Mouse (Mus musculus) heart, adult 10 weeks (tissue): Measurements from ENCODE around the gene Tcam1. TPM values are rescaled to one million over a fixed set of nuclear protein-coding genes. Genes with fewer than 3 reads are reported as not detected.

Experiments used
- polyA plus RNA-seq: library from polyadenylated mRNA; stranded (reverse); fragments of 350-450 nt; fragmentation: Illumina TruSeq; extraction: RNeasy Lipid Tissue Mini Kit (QIAGEN cat#74804); gene quantifications from one replicate; pipeline ENCODE4 v1.2.3, GENCODE M21; 2014; ENCODE audit warnings: low read depth, low replicate concordance

The Tcam1 gene
- polyA plus RNA-seq = not detected

GRCm38 (mm10) chr11:106276454-106276853 lies at the start of gene Tcam1:
Gene Tcam1, plus strand, starts transcription at chr11:106276672.

GRCm38 (mm10) chr11:106255685-106256451 lies 20.6 kb upstream of the Tcam1 start, which contains the start of the genes Ftsj3 and Psmc5:
Gene Ftsj3, minus strand, starts transcription at chr11:106256079.
Gene Psmc5, plus strand, starts transcription at chr11:106256154.

DNA sequence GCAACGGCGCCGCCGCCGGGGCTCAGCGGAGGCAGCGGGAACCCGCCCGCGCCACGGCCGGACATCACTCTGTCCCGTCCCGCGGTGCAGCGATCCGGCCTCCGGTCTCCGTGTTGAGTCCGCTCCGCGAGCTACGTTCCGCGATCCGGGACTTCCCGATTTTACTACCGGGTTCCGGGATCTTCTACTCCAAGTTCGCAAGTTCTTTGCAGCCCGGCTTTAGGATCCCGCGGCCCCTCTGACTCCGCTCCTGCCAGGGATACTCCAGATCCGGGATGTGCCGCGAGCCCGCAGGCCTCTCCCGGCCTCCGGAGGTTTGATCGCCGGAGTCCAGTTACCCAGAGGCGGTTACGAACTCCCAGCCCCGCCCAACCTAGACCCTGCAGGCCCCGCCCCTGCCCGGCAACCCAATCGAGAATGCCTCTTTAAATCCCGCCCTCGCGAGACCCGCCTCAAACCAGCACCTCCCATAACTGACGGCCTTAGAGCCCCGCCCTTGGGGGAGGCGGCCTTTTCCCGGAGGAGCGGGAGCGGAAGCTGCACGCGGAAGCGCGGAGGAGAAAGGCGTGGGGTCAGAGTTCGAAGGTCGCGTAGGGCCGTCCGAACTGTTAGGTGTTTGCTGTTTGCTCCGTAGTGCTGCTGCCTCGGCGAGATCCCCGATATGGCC lies 3.7 kb upstream of the Tcam1 start, which contains the start of gene Smarcd2:
Smarcd2 (minus strand) TSS at position 329 of the 667 bp plus-strand sequence.

DNA sequence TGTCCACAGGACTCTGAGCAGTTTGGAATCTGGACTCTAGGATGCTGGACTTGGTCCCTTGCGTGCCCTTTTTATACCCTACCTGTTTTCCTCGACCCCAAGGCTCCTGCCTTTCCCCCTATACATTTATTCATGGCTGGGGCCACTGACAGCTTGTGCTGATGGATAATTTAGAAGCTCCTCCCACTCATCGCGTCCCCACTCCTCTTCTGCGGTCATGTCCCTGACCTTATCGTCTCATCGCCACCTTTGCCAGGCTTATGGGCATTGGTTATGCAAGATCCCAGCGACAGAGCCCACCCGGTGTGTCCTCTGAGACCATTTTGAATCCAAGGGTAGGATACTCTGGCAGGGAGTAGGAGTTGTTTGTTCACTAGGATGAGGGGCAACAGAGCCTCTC lies 25.3 kb downstream of the Tcam1 start, which contains the start of gene Gh:
Gh (minus strand) TSS at position 101 of the 400 bp plus-strand sequence.

DNA sequence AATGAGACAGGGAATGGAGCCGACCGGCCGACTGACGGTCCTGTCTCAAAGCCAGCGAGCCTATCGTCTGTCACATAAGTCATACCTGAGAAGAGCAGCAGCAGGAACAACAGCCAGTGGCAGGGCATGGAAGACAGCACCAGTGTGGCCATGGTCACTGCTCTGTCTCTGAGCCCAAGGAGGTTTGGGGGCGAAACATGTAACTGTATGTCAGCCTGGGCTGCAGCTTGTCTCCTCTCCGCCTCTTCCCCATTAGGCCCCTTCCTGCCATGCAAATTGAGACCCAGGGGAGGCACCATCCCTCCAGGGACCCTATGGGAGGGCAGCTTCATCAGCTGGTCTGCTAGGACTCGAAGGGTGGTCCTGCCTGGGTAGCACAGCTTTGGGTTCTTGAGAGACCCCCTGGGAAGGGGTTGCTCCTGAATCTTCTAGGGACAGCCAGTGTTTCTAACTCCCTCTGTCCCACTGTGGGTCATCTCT lies 37.9 kb downstream of the Tcam1 start, which contains the start of gene Cd79b:
Cd79b (minus strand) TSS at position 430 of the 480 bp plus-strand sequence.

Other genes with a start within 250 kb of the Tcam1 start
- 32.6 TPM for gene Dcaf7, start 239.8 kb upstream of the Tcam1 start, polyA plus RNA-seq
- 61.1 TPM for gene Taco1, start 210.6 kb upstream of the Tcam1 start, polyA plus RNA-seq
- gene Map3k3, start 192.1 kb upstream of the Tcam1 start, polyA plus RNA-seq = 33.8 TPM
- gene Gm10840, start 115.8 kb upstream of the Tcam1 start, polyA plus RNA-seq = not detected
- gene Limd2, start 115.8 kb upstream of the Tcam1 start, polyA plus RNA-seq = 4.6 TPM
- 10.7 TPM for gene Strada, start 74.5 kb upstream of the Tcam1 start, polyA plus RNA-seq
- gene Ccdc47, start 60.3 kb upstream of the Tcam1 start, polyA plus RNA-seq = 116 TPM
- 28.4 TPM for gene Ddx42, start 59.7 kb upstream of the Tcam1 start, polyA plus RNA-seq
- gene Ftsj3, start 20.6 kb upstream of the Tcam1 start, polyA plus RNA-seq = 29.6 TPM
- gene Psmc5, start 20.5 kb upstream of the Tcam1 start, polyA plus RNA-seq = 140 TPM
- 18.9 TPM for gene Smarcd2, start 3.7 kb upstream of the Tcam1 start, polyA plus RNA-seq
- gene Gh, start 25.2 kb downstream of the Tcam1 start, polyA plus RNA-seq = not detected
- 1.9 TPM for gene Cd79b, start 38.1 kb downstream of the Tcam1 start, polyA plus RNA-seq
- gene Scn4a, start 76.6 kb downstream of the Tcam1 start, polyA plus RNA-seq = 19.6 TPM
- gene Prr29, start 88.8 kb downstream of the Tcam1 start, polyA plus RNA-seq = 1.9 TPM
- gene Icam2, start 111.4 kb downstream of the Tcam1 start, polyA plus RNA-seq = 33.8 TPM
- 7.5 TPM for gene Ern1, start 211.2 kb downstream of the Tcam1 start, polyA plus RNA-seq